Mouse (Mus musculus) liver, embryonic 11.5 days (tissue): ENCODE measurements around the gene B3gntl1. TPM values are rescaled to one million over a fixed set of nuclear protein-coding genes. Genes with fewer than 3 reads are reported as not detected.

Experiments
- ATAC-seq: fragments of 200-750 bp; cut with Nextera tagmentation; replicated peaks from 2 replicates; pipeline ENCODE4 v1.8.0; 2017; ENCODE audit warnings: moderate number of reproducible peaks, mild to moderate bottlenecking, moderate TSS enrichment, moderate library complexity; ENCODE audit not compliant: low FRiP score
- DNase-seq: peaks from one replicate; pipeline ENCODE4 v3.0.0-alpha.2; 2017; ENCODE audit warnings: low spot score
- H3K27ac ChIP-seq: fragments of 300-500 bp; sonication (generic); 2 replicates; pipeline ENCODE4 v1.5.1; 2014; ENCODE audit warnings: mild to moderate bottlenecking, low read depth, low read length, control low read depth
- H3K27me3 ChIP-seq: fragments of 300-500 bp; sonication (generic); replicated peaks from 2 replicates; pipeline ENCODE4 v1.6.1; 2014; ENCODE audit warnings: low read length, mixed read lengths; ENCODE audit not compliant: control insufficient read depth, insufficient read depth
- H3K36me3 ChIP-seq: fragments of 300-500 bp; sonication (generic); 2 replicates; pipeline ENCODE4 v1.6.1; 2014; ENCODE audit warnings: mild to moderate bottlenecking, low read length, moderate library complexity, mixed read lengths; ENCODE audit not compliant: control insufficient read depth, insufficient read depth
- H3K4me1 ChIP-seq: fragments of 300-500 bp; sonication (generic); replicated peaks from 2 replicates; pipeline ENCODE4 v1.6.1; 2014; ENCODE audit warnings: low read length, mixed read lengths; ENCODE audit not compliant: control insufficient read depth, insufficient read depth
- H3K4me2 ChIP-seq: fragments of 300-500 bp; sonication (generic); 2 replicates; pipeline ENCODE4 v1.6.1; 2014; ENCODE audit warnings: mild to moderate bottlenecking, control low read depth, moderate library complexity
- H3K4me3 ChIP-seq: fragments of 300-500 bp; sonication (generic); 2 replicates; pipeline ENCODE4 v1.5.1; 2014; ENCODE audit warnings: low read depth, low read length, control low read depth
- H3K9ac ChIP-seq: fragments of 300-500 bp; sonication (generic); 2 replicates; pipeline ENCODE4 v1.6.1; 2014; ENCODE audit warnings: low read depth, low read length, control low read depth
- H3K9me3 ChIP-seq: fragments of 300-500 bp; sonication (generic); 2 replicates; pipeline ENCODE4 v1.6.1; 2016; ENCODE audit warnings: low read length, inconsistent platforms, mixed read lengths; ENCODE audit not compliant: control insufficient read depth
- WGBS: fragments of 180-500 bp; shearing (Covaris S2); extraction: QIAGEN DNeasy Blood & Tissue Kit; methylation state at CpG from one replicate; pipeline ENCODE4 v1.1.7; 2014; 5-methylcytosine and 5-hydroxymethylcytosine counted together
- polyA plus RNA-seq: library from polyadenylated mRNA; unstranded; fragments of >200 nt; fragmentation: Nextera tagmentation; extraction: Ambion mirVana; gene quantifications from 2 replicates; pipeline ENCODE4 v1.2.1, GENCODE M21; 2014

The B3gntl1 gene
- polyA plus RNA-seq, 1 experiment from 2014 or later: 5.9 TPM

- H3K27me3 ChIP-seq: no peaks in the 10 kb centered on the region
- H3K9ac ChIP-seq: no peak overlapping the region
- no peak overlapping the region for H3K4me2 ChIP-seq
- H3K4me3 ChIP-seq: no peak overlapping the region
- no peaks in the 10 kb centered on the region for H3K9me3 ChIP-seq
- DNase-seq (no peak), ATAC-seq (no peak)
- H3K4me1 ChIP-seq: no peaks in the 10 kb centered on the region
- H3K27ac ChIP-seq: no peak overlapping the region
- WGBS: 70% methylated on average over 10 of the region's 10 CpGs
- H3K36me3 ChIP-seq: no peaks in the 10 kb centered on the region
These were observed 23.1 kb downstream of the B3gntl1 start for GRCm38 (mm10) chr11:121649900-121650299.

- ATAC-seq (no peak), DNase-seq (no peak)
- 88% methylated on average over 5 of the region's 5 CpGs for WGBS
These were observed 24.8 kb downstream of the B3gntl1 start for GRCm38 (mm10) chr11:121648166-121648565.

GRCm38 (mm10) chr11:121647321-121647720, 25.6 kb downstream of the B3gntl1 start:
- Histone ChIP-seq H3K9me3 (no peaks in the 10 kb centered on the region), H3K4me1 (no peaks in the 10 kb centered on the region), H3K4me2 (no peak overlapping the region), H3K36me3 (no peaks in the 10 kb centered on the region), H3K4me3 (no peak overlapping the region), H3K27ac (no peak overlapping the region), H3K9ac (no peak overlapping the region), H3K27me3 (no peaks in the 10 kb centered on the region)
- 76% methylated on average over 9 of the region's 9 CpGs for WGBS
- DNase-seq (no peak), ATAC-seq (no peak)

More at GRCm38 (mm10) chr11:121648166-121648565, 24.8 kb downstream of the B3gntl1 start:
- Histone ChIP-seq H3K4me2 (no peak overlapping the region), H3K9ac (no peak overlapping the region), H3K4me3 (no peak overlapping the region), H3K36me3 (no peaks in the 10 kb centered on the region), H3K9me3 (no peaks in the 10 kb centered on the region), H3K27me3 (no peaks in the 10 kb centered on the region), H3K4me1 (no peaks in the 10 kb centered on the region), H3K27ac (no peak overlapping the region)

GRCm38 (mm10) chr11:121645394-121645793, 27.6 kb downstream of the B3gntl1 start:
- no peak for DNase-seq
- Histone ChIP-seq H3K4me2 (no peak overlapping the region), H3K9ac (no peak overlapping the region), H3K27me3 (no peaks in the 10 kb centered on the region), H3K9me3 (no peaks in the 10 kb centered on the region), H3K27ac (no peak overlapping the region), H3K4me3 (no peak overlapping the region), H3K4me1 (no peaks in the 10 kb centered on the region), H3K36me3 (no peaks in the 10 kb centered on the region)
- WGBS: 87% methylated on average over 6 of the region's 6 CpGs
- ATAC-seq: no peak

GRCm38 (mm10) chr11:121641501-121642145, 31.3 kb downstream of the B3gntl1 start:
- DNase-seq: no peak

GRCm38 (mm10) chr11:121636646-121637045, 36.3 kb downstream of the B3gntl1 start:
- WGBS: 92% methylated on average over 10 of the region's 10 CpGs
- Histone ChIP-seq H3K9me3 (no peaks in the 10 kb centered on the region), H3K4me1 (no peaks in the 10 kb centered on the region), H3K9ac (no peak overlapping the region), H3K4me2 (no peak overlapping the region), H3K36me3 (no peaks in the 10 kb centered on the region), H3K4me3 (no peak overlapping the region), H3K27ac (no peak overlapping the region), H3K27me3 (no peaks in the 10 kb centered on the region)
- ATAC-seq: no peak
- DNase-seq: no peak

More at GRCm38 (mm10) chr11:121641501-121642145, 31.3 kb downstream of the B3gntl1 start:
- Histone ChIP-seq H3K9me3 (no peaks in the 10 kb centered on the region), H3K27ac (no peak overlapping the region), H3K4me3 (no peak overlapping the region), H3K36me3 (no peaks in the 10 kb centered on the region), H3K4me1 (no peaks in the 10 kb centered on the region), H3K9ac (no peak overlapping the region), H3K27me3 (no peaks in the 10 kb centered on the region), H3K4me2 (no peak overlapping the region)
- WGBS: 72% methylated on average over 2 of the region's 2 CpGs
- ATAC-seq: no peak

- no peak for DNase-seq
- WGBS: 90% methylated on average over 7 of the region's 7 CpGs
- Histone ChIP-seq H3K4me3 (no peak overlapping the region), H3K36me3 (no peaks in the 10 kb centered on the region), H3K4me2 (no peak overlapping the region), H3K4me1 (no peaks in the 10 kb centered on the region), H3K27me3 (no peaks in the 10 kb centered on the region), H3K27ac (no peak overlapping the region), H3K9me3 (no peaks in the 10 kb centered on the region), H3K9ac (no peak overlapping the region)
- ATAC-seq: no peak
These were observed 41.5 kb downstream of the B3gntl1 start for GRCm38 (mm10) chr11:121631410-121631809.

GRCm38 (mm10) chr11:121630406-121630805, 42.5 kb downstream of the B3gntl1 start:
- Histone ChIP-seq H3K9ac (no peak overlapping the region), H3K27ac (no peak overlapping the region), H3K4me1 (no peaks in the 10 kb centered on the region), H3K36me3 (no peaks in the 10 kb centered on the region), H3K9me3 (no peaks in the 10 kb centered on the region), H3K4me2 (no peak overlapping the region), H3K4me3 (no peak overlapping the region), H3K27me3 (no peaks in the 10 kb centered on the region)
- DNase-seq: no peak
- ATAC-seq: no peak
- 75% methylated on average over 4 of the region's 4 CpGs for WGBS

GRCm38 (mm10) chr11:121629529-121629928, 43.4 kb downstream of the B3gntl1 start:
- H3K4me2 ChIP-seq: no peak overlapping the region
- 90% methylated on average over 6 of the region's 6 CpGs for WGBS

More at GRCm38 (mm10) chr11:121629529-121629928, 43.4 kb downstream of the B3gntl1 start:
- no peaks in the 10 kb centered on the region for H3K27me3 ChIP-seq
- H3K27ac ChIP-seq: no peak overlapping the region
- no peak overlapping the region for H3K9ac ChIP-seq
- ATAC-seq: no peak
- no peak for DNase-seq
- H3K4me1 ChIP-seq: no peaks in the 10 kb centered on the region
- no peak overlapping the region for H3K4me3 ChIP-seq
- no peaks in the 10 kb centered on the region for H3K36me3 ChIP-seq
- no peaks in the 10 kb centered on the region for H3K9me3 ChIP-seq
